Mouse (Mus musculus): ENCODE results near the gene Fbln5.

Gene Fbln5

DNA sequence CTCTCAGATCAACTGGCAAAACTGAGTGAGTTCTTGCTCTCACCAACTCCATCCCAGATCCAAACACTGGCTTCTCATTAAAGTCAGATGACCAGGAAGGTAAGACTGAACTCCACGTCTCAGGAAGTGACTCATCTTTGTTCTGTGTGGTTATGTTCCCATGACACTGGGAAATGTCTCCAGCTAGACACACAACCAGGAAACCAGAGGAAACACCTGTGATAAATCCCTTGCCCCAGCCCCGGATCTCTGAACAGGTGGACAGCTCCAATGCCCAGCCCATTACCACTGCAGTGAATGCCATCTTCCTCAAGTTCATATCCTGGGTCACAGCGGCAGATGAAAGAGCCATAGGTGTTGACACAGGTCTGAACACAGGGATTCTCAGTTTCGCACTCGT, 54.0 kb downstream of the Fbln5 start:
- no peak for DNase-seq (ENCODE audit: extremely low read depth, insufficient read length, low spot score)

DNA sequence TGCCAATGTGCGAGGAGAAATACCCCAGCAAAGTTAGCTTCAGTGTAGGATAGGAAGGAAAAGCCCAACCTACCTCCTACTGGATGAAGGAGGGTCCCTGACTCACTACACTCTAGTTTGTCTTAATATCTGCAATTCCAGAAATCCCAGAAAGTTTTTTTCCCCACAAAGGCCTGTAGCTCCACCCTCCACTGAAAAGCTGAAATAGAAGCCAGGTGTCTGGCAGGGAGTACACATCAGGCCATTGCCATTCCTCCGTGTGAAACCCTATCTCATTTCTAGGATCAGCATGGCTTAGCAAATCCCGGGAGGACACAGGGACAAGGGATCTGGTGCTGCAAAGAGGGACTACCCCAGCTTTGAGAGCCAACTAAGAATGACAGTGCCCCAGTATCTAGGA, 55.8 kb downstream of the Fbln5 start:
- no peak for DNase-seq (ENCODE audit: extremely low read depth, insufficient read length, low spot score)

DNA sequence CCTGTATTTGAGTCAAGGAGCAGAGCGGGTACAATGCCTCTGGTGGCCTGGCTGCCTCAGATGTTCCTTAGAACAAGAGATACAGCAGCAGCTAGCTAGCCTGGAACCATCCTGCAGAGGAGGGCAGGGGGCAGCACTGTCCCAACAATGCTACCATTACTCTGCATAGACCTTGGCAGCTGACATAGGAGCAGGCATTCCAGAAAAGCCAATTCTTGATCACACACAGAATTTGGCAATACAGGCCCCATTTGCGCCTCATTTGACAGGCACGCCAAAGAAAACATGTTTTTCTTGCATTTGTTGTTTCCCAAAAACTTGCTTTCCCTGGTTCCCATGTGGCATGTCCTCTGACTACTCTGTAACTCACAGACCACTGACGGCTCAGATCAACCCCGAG, 56.8 kb downstream of the Fbln5 start:
- DNase-seq (ENCODE audit: extremely low read depth, insufficient read length, low spot score): no peak

DNA sequence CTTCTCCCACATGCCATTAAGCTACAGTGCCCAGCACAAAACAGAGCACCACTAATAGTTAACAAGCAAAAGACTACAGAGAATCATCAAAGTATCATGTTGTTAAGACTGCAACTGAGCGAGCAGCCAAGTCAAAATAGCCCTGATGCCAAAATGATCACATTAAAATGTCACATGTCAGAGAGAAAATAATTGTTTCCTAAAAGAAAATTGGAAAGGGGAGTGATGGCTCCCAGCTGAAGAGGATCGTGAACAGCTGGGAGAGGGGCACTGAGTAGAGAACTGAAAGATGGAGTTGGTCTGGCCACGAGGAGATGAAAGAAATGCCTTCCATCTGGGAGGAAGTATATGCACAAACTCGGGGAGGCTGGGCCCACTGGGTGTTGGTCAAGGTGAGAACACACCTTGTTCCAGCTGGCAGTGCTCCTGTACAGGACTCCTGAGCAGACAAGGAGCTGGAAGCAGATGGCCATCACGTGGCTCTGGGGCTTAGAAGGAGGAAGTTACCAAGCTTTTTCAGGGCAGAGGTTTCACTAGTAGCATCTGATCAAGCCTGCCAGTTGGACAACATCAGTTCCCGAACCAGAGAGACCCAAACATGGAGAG, 59.3 kb downstream of the Fbln5 start:
- DNase-seq (ENCODE audit: extremely low read depth, insufficient read length, low spot score): no peak

DNA sequence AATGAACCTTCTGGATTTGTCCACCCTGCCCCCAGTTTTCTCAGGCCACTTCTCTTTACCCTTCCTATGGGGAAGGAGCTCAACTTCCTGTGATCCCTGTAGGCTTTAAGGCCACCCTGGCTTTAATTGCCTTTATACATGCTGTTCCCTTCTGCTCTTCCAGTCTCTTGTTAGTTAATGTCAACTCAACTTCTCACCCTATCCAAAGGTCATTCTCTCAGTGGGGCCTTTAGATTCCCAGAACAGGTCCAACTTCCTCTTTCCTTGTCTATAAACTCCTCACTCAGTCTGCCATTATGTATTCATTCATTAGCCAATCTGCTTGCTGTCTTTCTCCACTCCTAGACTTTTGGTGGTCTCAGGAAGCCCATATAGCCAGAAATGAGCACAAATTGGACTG, 60.2 kb downstream of the Fbln5 start:
- DNase-seq (ENCODE audit: extremely low read depth, insufficient read length, low spot score): no peak

DNA sequence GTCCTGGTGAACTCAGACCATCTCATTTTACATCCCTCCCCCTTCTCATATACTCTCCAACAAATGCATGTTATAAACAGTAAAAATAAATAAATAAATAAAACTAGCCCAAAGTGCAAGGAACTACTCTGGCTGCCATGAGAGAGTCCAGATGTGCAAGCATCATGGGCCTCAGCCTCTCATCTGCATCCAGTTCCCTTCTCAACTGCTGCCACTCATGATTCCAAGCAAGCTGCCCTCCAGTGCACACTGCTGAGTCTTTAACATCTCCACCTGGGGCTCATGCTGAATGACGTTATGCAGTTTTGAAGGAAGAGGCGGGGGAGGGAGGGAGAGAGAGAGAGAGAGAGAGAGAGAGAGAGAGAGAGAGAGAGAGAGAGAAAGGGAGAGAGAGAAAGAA, 76.5 kb downstream of the Fbln5 start:
- no peak for DNase-seq (ENCODE audit: extremely low read depth, insufficient read length, low spot score)

DNA sequence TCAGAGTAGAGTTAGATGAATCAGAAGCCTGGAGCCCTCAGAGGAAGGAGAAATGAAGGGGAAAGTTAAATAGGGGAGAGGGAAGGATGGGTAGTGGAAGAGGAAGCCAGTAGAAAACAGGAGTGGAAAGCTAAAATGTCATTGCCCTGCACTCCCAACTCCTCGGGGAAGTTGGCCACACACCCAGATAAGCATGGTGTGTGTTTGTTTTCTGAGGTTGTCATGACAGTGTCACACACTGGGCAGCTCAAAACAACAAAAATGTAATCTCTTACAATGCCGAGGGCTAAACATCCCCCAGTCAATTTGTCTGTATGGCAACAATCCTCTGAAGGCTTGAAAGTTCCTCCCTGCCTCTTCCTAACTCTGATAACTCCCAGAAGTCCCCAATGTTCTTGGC, 78.4 kb downstream of the Fbln5 start:
- no peak for DNase-seq (ENCODE audit: extremely low read depth, insufficient read length, low spot score)

DNA sequence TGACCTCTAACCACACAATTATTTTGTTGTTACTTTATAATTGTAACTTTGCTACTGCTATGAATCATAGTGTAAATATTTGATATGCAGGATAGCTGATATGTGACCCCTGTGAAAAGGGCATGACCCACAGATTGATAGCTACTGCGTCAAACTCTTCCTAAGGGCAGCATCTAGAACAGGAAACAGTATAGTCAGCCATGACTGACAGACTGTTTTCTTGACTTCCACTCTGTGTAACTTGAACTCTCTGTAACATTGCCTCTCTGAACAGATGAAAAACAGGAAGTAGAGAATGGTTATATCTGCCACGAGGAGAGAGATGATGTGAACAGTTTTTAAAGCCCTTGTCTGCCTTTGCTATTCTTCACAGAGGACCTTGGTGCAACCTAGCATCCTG, 78.8 kb downstream of the Fbln5 start:
- no peak for DNase-seq (ENCODE audit: extremely low read depth, insufficient read length, low spot score)

DNA sequence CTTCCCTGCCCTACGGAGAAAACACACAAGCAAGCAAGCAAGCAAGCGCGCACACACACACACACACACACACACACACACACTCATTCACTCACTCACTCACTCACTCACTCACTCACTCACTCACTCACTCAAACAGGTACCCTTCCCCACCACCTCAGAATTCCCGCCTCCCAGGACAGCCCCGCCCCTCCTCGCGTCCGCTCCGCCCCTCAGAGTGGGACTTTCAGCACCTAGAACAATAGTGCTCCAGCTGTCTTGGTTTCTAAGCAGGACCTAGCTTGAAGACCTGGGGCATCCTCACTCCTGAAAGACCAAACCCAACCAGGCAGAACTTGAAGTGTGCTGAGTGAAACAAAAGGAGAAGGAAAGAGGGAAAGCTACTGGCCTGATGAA, 100.1 kb downstream of the Fbln5 start:
- DNase-seq (ENCODE audit: extremely low read depth, insufficient read length, low spot score): no peak

DNA sequence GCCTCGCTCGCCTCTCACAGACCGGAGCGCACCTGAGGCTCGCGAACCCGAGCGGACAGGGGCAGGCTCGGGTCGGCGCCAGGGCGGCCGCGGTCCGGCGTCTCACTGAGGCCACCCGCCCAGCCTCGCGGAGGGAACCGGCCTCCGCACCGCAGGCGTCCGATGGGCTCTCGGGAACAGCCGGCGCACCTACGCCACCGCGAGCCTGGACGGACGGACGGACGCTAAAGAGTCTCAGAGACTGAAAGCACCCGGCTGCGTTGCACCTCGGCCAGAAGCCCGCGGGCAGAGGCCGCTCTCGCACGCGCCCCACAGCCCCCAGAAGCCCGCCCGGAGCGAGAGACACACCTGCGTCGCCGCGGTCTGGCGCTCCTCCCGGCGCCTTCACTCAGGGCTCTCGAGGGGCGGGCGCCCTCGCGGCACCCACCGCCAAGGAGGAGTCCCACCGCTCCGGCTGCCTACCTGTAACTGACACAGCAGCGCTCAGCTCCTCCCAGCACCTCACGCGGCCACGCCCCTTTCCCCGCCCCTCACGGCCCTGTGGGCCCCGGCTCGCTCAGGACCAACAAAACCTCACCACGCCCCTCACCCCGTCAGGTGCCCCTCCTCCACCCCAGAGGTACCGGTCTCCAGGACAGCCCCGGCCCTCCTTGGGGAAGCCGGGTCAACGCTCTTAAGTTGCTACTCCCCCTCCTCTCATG, 100.7 kb downstream of the Fbln5 start, which contains the start of gene Tc2n:
TSS of gene Tc2n (minus strand) at position 470 of the 701 bp plus-strand sequence.
- DNase-seq (ENCODE audit: extremely low read depth, insufficient read length, low spot score): no peak

DNA sequence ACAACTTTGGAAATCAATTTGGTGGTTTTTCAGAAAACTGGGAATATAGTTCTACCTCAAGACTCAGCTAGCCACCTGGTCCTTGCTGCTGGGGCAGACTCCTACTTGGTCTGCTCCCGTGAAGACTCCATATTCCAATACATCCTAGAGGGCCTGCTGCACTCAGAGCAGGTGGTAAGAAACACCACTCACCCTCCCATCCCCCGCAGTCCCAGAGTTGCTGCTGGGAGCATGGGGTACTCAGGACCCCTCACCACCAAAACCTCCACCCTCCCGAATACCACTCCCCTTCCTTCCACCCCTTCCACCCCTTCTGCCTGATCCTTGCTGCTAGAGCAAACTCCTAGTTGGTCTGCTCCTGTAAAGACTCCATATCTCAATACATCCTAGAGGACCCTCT, 119.7 kb downstream of the Fbln5 start:
- no peak for DNase-seq (ENCODE audit: extremely low read depth, insufficient read length, low spot score)

Data from 3134 (cell line).